Mouse (Mus musculus) liver, adult 2 months (tissue): Measurements from ENCODE around the gene Slc5a5.

Experiments
- CTCF ChIP-seq: fragments of 200-500 bp; IDR thresholded peaks from 2 replicates; pipeline ENCODE4 v1.5.1; 2011; ENCODE audit warnings: low read depth, low read length, control low read depth
- POLR2A ChIP-seq: fragments of 200-500 bp; IDR thresholded peaks from 2 replicates; pipeline ENCODE4 v1.6.1; 2011; ENCODE audit warnings: low read length, control low read depth; ENCODE audit not compliant: insufficient read depth; ENCODE audit errors: extremely low read depth

- no peak for TF ChIP-seq POLR2A
- no peak for TF ChIP-seq CTCF
Observed at GRCm38 (mm10) chr8:70914704-70915103, 22.1 kb upstream of the Slc5a5 start.
